Mouse (Mus musculus): Measurements from ENCODE around the gene Jak1. TPM values are rescaled to one million over a fixed set of nuclear protein-coding genes. Genes with fewer than 3 reads are reported as not detected.

The Jak1 gene
- polyA plus RNA-seq, 1 experiment from 2014 or later, result 44.9 TPM

DNA sequence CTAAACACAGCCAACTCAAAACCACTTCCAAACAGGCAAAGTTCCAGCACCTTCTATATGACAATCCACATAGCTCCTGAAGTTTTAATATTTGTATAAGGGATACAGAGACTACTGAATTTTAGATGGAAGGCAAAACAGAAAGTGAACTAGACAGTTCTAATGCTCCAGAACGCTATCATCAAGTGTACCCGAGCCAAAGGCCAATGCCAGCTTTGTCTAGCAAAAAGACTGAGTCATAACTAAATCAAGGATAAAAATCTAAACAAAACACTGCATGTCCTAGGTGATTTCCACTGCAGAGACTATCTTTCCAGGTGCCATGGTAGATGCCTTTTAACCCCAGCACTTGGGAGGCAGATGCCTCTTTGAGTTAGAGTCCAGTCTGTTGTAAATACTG is 68.7 kb downstream of the Jak1 start:
- WGBS, result 88% methylated on average over 2 of the region's 2 CpGs
- H3K4me3 ChIP-seq (replicated peaks), result no peak overlapping the region
- H3K27ac ChIP-seq, result no peak overlapping the region
- no peak overlapping the region for H3K4me2 ChIP-seq
- no peaks in the 10 kb centered on the region for H3K27me3 ChIP-seq
- H3K36me3 ChIP-seq (replicated peaks), result no peaks in the 10 kb centered on the region
- no peak overlapping the region for H3K9ac ChIP-seq
- no peaks in the 10 kb centered on the region for H3K4me1 ChIP-seq
- ATAC-seq (ENCODE audit: low FRiP score), result no peak
- no peaks in the 10 kb centered on the region for H3K9me3 ChIP-seq

- Histone ChIP-seq H3K27ac (no peak overlapping the region), H3K4me1 (no peaks in the 10 kb centered on the region), H3K9ac (no peak overlapping the region), H3K36me3 (replicated peaks) (no peaks in the 10 kb centered on the region), H3K4me2 (no peak overlapping the region), H3K4me3 (replicated peaks) (no peak overlapping the region), H3K9me3 (no peaks in the 10 kb centered on the region), H3K27me3 (no peaks in the 10 kb centered on the region)
- 87% methylated on average over 1 of the region's 1 CpGs for WGBS
- no peak for ATAC-seq (ENCODE audit: low FRiP score)
Observed at GRCm38 (mm10) chr4:101194170-101194569, 70.9 kb downstream of the Jak1 start.

DNA sequence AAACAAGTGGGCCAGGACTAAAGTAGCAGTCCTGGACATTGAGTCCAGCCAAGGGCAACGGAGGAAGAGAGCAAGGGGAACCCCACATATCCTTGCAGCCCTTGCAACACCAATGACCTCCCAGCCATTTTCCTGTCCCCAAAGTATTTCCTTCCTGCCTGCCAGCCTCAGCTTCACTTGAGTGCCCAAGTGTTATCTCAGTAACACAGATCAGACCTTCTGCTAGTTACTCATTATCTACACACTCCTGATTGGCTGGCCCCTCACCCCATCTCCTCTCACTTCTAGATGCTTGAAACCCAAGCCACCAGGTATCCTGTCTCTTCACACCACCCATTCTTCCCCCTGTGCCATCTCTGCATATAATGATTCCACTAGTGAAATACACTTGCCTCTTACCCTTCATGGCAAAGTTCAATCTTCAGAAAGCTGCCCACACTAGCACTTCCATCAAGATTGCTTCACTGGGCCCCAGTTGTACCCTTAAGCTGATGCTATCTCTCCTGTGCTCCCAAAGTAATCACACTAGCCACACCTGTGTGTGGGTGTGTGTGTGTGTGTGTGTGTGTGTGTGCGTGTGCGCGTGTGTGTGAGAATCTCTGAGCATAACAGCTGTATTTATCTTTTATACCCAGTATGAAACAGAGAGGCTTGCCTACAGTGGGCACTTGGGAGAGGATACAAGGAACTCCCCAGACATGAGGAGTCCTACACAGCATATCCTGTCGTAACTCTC is 72.7 kb downstream of the Jak1 start:
- no peak overlapping the region for H3K9ac ChIP-seq
- no peak for ATAC-seq (ENCODE audit: low FRiP score)
- no peaks in the 10 kb centered on the region for H3K36me3 ChIP-seq (replicated peaks)
- WGBS, result 95% methylated on average over 5 of the region's 5 CpGs
- no peak overlapping the region for H3K27ac ChIP-seq
- no peak overlapping the region for H3K4me2 ChIP-seq
- H3K4me1 ChIP-seq, result no peaks in the 10 kb centered on the region
- H3K4me3 ChIP-seq (replicated peaks), result no peak overlapping the region
- H3K27me3 ChIP-seq, result no peaks in the 10 kb centered on the region
- no peaks in the 10 kb centered on the region for H3K9me3 ChIP-seq

- Histone ChIP-seq H3K9me3 (no peaks in the 10 kb centered on the region), H3K36me3 (replicated peaks) (no peaks in the 10 kb centered on the region), H3K27me3 (no peaks in the 10 kb centered on the region), H3K4me3 (replicated peaks) (no peak overlapping the region), H3K4me2 (no peak overlapping the region), H3K4me1 (no peaks in the 10 kb centered on the region), H3K27ac (no peak overlapping the region), H3K9ac (no peak overlapping the region)
- no peak for ATAC-seq (ENCODE audit: low FRiP score)
- WGBS, result 88% methylated on average over 4 of the region's 4 CpGs
Observed at GRCm38 (mm10) chr4:101187381-101187780, 77.7 kb downstream of the Jak1 start.

DNA sequence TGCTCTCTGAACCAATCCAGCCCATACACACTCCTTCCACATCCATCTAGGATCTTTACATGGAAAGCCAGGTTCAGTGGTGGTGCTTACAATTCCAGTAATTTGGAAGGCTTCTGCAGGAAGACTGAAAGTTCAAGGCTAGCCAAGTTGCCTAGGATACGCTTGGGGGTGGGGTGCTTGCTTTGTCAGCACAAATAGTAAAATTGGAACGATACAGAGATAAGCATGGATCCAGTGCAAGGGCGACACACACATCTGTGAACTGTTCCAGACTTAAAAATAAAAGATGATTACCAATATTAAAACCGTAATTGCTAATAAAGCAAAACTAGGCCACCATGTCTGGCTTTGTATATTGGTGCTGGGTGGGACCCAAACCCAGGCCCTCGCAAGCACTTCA is 78.5 kb downstream of the Jak1 start:
- Histone ChIP-seq H3K27ac (no peak overlapping the region), H3K27me3 (no peaks in the 10 kb centered on the region), H3K4me1 (no peaks in the 10 kb centered on the region), H3K4me2 (no peak overlapping the region), H3K36me3 (replicated peaks) (no peaks in the 10 kb centered on the region), H3K4me3 (replicated peaks) (no peak overlapping the region), H3K9ac (no peak overlapping the region), H3K9me3 (no peaks in the 10 kb centered on the region)
- no peak for ATAC-seq (ENCODE audit: low FRiP score)
- WGBS, result 87% methylated on average over 5 of the region's 5 CpGs

GRCm38 (mm10) chr4:101185216-101185615 is 79.9 kb downstream of the Jak1 start:
- H3K4me1 ChIP-seq, result peaks cover 3% of the 10 kb centered on the region; the same call in 1 of the 2 replicates
- H3K27me3 ChIP-seq, result no peaks in the 10 kb centered on the region
- no peak overlapping the region for H3K9ac ChIP-seq
- ATAC-seq (ENCODE audit: low FRiP score), result no peak
- no peaks in the 10 kb centered on the region for H3K9me3 ChIP-seq
- H3K36me3 ChIP-seq (replicated peaks), result no peaks in the 10 kb centered on the region
- no peak overlapping the region for H3K27ac ChIP-seq
- WGBS, result 72% methylated on average over 3 of the region's 3 CpGs
- H3K4me2 ChIP-seq, result no peak overlapping the region
- H3K4me3 ChIP-seq (replicated peaks), result no peak overlapping the region

GRCm38 (mm10) chr4:101182603-101183011 is 82.5 kb downstream of the Jak1 start:
- Histone ChIP-seq H3K27ac (no peak overlapping the region), H3K4me3 (replicated peaks) (no peak overlapping the region), H3K36me3 (replicated peaks) (no peaks in the 10 kb centered on the region), H3K4me1 (peaks cover 3% of the 10 kb centered on the region; the same call in 1 of the 2 replicates), H3K9ac (no peak overlapping the region), H3K27me3 (no peaks in the 10 kb centered on the region), H3K9me3 (no peaks in the 10 kb centered on the region), H3K4me2 (no peak overlapping the region)
- WGBS, result 77% methylated on average over 8 of the region's 9 CpGs
- no peak for ATAC-seq (ENCODE audit: low FRiP score)

DNA sequence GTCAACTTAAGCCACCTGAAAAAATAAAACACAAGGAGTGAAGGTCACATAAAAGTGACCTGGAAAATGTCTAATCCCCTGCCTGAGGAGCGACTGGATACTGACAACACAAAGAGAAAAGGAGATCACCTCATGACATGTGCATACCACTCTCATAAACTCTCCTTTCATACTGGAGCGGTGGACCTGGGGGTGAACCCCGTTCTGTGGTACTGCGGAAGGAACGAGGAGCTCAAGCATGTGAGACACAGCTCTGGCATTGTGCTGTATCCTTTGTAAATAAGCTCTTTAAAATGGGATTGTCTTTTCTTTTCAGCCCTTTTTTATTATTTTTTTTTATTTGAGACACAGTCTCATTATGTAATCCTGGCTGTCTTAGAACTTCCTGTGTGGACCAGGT is 84.4 kb downstream of the Jak1 start:
- no peak overlapping the region for H3K4me3 ChIP-seq (replicated peaks)
- H3K27ac ChIP-seq, result no peak overlapping the region
- no peak overlapping the region for H3K4me2 ChIP-seq
- H3K36me3 ChIP-seq (replicated peaks), result 0 out of 2 replicates have a peak, but pooled peaks cover 3% of the 10 kb centered on the region
- no peaks in the 10 kb centered on the region for H3K27me3 ChIP-seq
- 39% methylated on average over 5 of the region's 5 CpGs for WGBS
- H3K4me1 ChIP-seq, result peaks cover 3% of the 10 kb centered on the region; the same call in 1 of the 2 replicates
- ATAC-seq (ENCODE audit: low FRiP score), result no peak
- H3K9ac ChIP-seq, result no peak overlapping the region
- no peaks in the 10 kb centered on the region for H3K9me3 ChIP-seq

- Histone ChIP-seq H3K36me3 (replicated peaks) (0 out of 2 replicates have a peak, but pooled peaks cover 3% of the 10 kb centered on the region), H3K4me3 (replicated peaks) (no peak overlapping the region), H3K9me3 (no peaks in the 10 kb centered on the region), H3K9ac (no peak overlapping the region), H3K4me2 (no peak overlapping the region), H3K27me3 (no peaks in the 10 kb centered on the region), H3K4me1 (peaks cover 3% of the 10 kb centered on the region; the same call in 1 of the 2 replicates), H3K27ac (no peak overlapping the region)
- no peak for ATAC-seq (ENCODE audit: low FRiP score)
- WGBS, result 72% methylated on average over 6 of the region's 6 CpGs
Observed at GRCm38 (mm10) chr4:101179836-101180235, 85.2 kb downstream of the Jak1 start.

DNA sequence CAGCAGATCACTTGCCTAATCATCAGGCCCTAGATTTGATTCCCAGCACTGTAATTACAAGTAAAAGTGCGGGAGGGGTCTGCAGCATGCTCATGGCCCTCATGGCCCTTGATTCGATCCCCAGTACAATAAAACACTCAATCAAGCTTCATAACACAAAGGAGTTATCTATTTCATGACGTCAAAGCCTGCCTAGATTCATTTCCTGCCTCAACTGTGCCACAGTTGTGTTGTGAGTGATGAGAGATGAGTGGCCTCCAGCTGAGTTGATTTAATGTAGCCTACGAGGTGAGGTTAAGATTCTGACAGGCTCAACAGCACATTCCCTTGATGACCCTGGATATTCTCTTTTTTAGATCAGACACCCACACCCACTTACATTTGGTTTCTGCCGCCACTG is 86.0 kb downstream of the Jak1 start:
- 63% methylated on average over 5 of the region's 5 CpGs for WGBS
- H3K9ac ChIP-seq, result no peak overlapping the region
- no peaks in the 10 kb centered on the region for H3K27me3 ChIP-seq
- H3K4me2 ChIP-seq, result no peak overlapping the region
- ATAC-seq (ENCODE audit: low FRiP score), result no peak
- peaks cover 3% of the 10 kb centered on the region; the same call in 1 of the 2 replicates for H3K4me1 ChIP-seq
- no peak overlapping the region for H3K27ac ChIP-seq
- no peak overlapping the region for H3K4me3 ChIP-seq (replicated peaks)
- peaks cover 3% of the 10 kb centered on the region; the same call in 1 of the 2 replicates for H3K36me3 ChIP-seq (replicated peaks)
- H3K9me3 ChIP-seq, result no peaks in the 10 kb centered on the region

DNA sequence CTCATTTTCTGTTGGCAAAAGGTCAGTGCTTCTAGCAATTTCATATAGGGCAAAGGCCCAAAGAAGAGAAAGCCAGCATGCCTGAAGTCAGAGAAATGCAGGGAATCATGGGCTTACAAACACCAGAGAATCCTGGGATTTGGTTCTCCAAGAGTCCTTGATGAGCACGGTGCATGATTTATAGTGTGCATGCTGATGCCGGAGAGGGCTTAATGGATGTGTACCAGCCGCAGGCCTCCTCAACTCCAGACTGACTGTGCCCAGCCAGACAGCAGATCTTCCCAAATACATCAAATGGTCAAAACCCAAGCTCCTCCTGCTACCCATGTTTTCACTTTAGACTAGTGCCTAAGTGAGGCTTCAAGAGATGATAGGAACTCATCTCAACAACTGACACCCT is 87.3 kb downstream of the Jak1 start:
- ATAC-seq (ENCODE audit: low FRiP score), result no peak
- Histone ChIP-seq H3K4me1 (peaks cover 3% of the 10 kb centered on the region; the same call in 1 of the 2 replicates), H3K27ac (no peak overlapping the region), H3K4me2 (no peak overlapping the region), H3K9me3 (no peaks in the 10 kb centered on the region), H3K27me3 (no peaks in the 10 kb centered on the region), H3K4me3 (replicated peaks) (no peak overlapping the region), H3K9ac (no peak overlapping the region), H3K36me3 (replicated peaks) (peaks cover 6% of the 10 kb centered on the region; the same call in 1 of the 2 replicates)
- 89% methylated on average over 3 of the region's 3 CpGs for WGBS

DNA sequence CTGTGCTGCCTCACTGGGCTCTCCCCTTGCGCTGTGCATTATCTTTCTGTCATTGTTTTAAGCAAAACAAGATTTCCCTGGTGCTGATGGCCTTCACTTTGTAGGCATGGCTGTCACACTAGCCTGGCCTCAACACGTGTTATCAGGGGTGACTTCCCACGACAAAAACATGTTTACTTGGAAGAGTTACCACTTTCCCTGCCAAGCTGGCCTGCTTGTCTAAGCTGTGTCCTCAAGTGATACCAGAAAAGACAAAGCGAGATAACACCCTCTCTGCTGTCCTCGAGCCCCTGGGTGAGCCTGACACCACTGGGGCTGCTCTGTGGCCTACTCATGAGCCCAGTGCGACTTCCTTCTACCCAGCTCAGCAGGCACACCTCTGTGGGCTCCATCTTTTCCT is 89.0 kb downstream of the Jak1 start:
- Histone ChIP-seq H3K4me3 (replicated peaks) (no peak overlapping the region), H3K9me3 (no peaks in the 10 kb centered on the region), H3K4me2 (no peak overlapping the region), H3K27me3 (no peaks in the 10 kb centered on the region), H3K4me1 (peaks cover 3% of the 10 kb centered on the region; the same call in 1 of the 2 replicates), H3K9ac (no peak overlapping the region), H3K27ac (no peak overlapping the region), H3K36me3 (replicated peaks) (peaks cover 6% of the 10 kb centered on the region; the same call in 1 of the 2 replicates)
- 85% methylated on average over 6 of the region's 6 CpGs for WGBS
- ATAC-seq (ENCODE audit: low FRiP score), result no peak

All from forebrain, embryonic 12.5 days (tissue).